Mouse (Mus musculus) liver, embryonic 11.5 days (tissue): Measurements from ENCODE around the gene Rassf5. TPM values are rescaled to one million over a fixed set of nuclear protein-coding genes. Genes with fewer than 3 reads are reported as not detected.

Experiments used
- ATAC-seq: fragments of 200-750 bp; cut with Nextera tagmentation; replicated peaks from 2 replicates; pipeline ENCODE4 v1.8.0; 2017; ENCODE audit warnings: moderate number of reproducible peaks, mild to moderate bottlenecking, moderate TSS enrichment, moderate library complexity; ENCODE audit not compliant: low FRiP score
- DNase-seq: peaks from one replicate; pipeline ENCODE4 v3.0.0-alpha.2; 2017; ENCODE audit warnings: low spot score
- H3K27ac ChIP-seq: fragments of 300-500 bp; sonication (generic); 2 replicates; pipeline ENCODE4 v1.5.1; 2014; ENCODE audit warnings: mild to moderate bottlenecking, low read depth, low read length, control low read depth
- H3K27me3 ChIP-seq: fragments of 300-500 bp; sonication (generic); replicated peaks from 2 replicates; pipeline ENCODE4 v1.6.1; 2014; ENCODE audit warnings: low read length, mixed read lengths; ENCODE audit not compliant: control insufficient read depth, insufficient read depth
- H3K36me3 ChIP-seq: fragments of 300-500 bp; sonication (generic); 2 replicates; pipeline ENCODE4 v1.6.1; 2014; ENCODE audit warnings: mild to moderate bottlenecking, low read length, moderate library complexity, mixed read lengths; ENCODE audit not compliant: control insufficient read depth, insufficient read depth
- H3K4me1 ChIP-seq: fragments of 300-500 bp; sonication (generic); replicated peaks from 2 replicates; pipeline ENCODE4 v1.6.1; 2014; ENCODE audit warnings: low read length, mixed read lengths; ENCODE audit not compliant: control insufficient read depth, insufficient read depth
- H3K4me2 ChIP-seq: fragments of 300-500 bp; sonication (generic); 2 replicates; pipeline ENCODE4 v1.6.1; 2014; ENCODE audit warnings: mild to moderate bottlenecking, control low read depth, moderate library complexity
- H3K4me3 ChIP-seq: fragments of 300-500 bp; sonication (generic); 2 replicates; pipeline ENCODE4 v1.5.1; 2014; ENCODE audit warnings: low read depth, low read length, control low read depth
- H3K9ac ChIP-seq: fragments of 300-500 bp; sonication (generic); 2 replicates; pipeline ENCODE4 v1.6.1; 2014; ENCODE audit warnings: low read depth, low read length, control low read depth
- H3K9me3 ChIP-seq: fragments of 300-500 bp; sonication (generic); 2 replicates; pipeline ENCODE4 v1.6.1; 2016; ENCODE audit warnings: low read length, inconsistent platforms, mixed read lengths; ENCODE audit not compliant: control insufficient read depth
- WGBS: fragments of 180-500 bp; shearing (Covaris S2); extraction: QIAGEN DNeasy Blood & Tissue Kit; methylation state at CpG from one replicate; pipeline ENCODE4 v1.1.7; 2014; 5-methylcytosine and 5-hydroxymethylcytosine counted together
- polyA plus RNA-seq: library from polyadenylated mRNA; unstranded; fragments of >200 nt; fragmentation: Nextera tagmentation; extraction: Ambion mirVana; gene quantifications from 2 replicates; pipeline ENCODE4 v1.2.1, GENCODE M21; 2014

The Rassf5 gene
- polyA plus RNA-seq, 1 experiment from 2014 or later = 3.7 TPM

GRCm38 (mm10) chr1:131184253-131184955, 60.7 kb downstream of the Rassf5 start:
- no peak overlapping the region for H3K9ac ChIP-seq
- no peak overlapping the region for H3K4me2 ChIP-seq
- H3K4me1 ChIP-seq = no peaks in the 10 kb centered on the region
- H3K27me3 ChIP-seq = no peaks in the 10 kb centered on the region
- no peak for ATAC-seq
- no peak overlapping the region for H3K4me3 ChIP-seq
- no peak overlapping the region for H3K27ac ChIP-seq
- no peaks in the 10 kb centered on the region for H3K9me3 ChIP-seq
- no peak for DNase-seq
- H3K36me3 ChIP-seq = no peaks in the 10 kb centered on the region
- WGBS = 70% methylated on average over 9 of the region's 9 CpGs

- Histone ChIP-seq H3K4me1 (no peaks in the 10 kb centered on the region), H3K9ac (no peak overlapping the region), H3K27me3 (no peaks in the 10 kb centered on the region), H3K4me3 (no peak overlapping the region), H3K36me3 (no peaks in the 10 kb centered on the region), H3K27ac (no peak overlapping the region), H3K4me2 (no peak overlapping the region), H3K9me3 (no peaks in the 10 kb centered on the region)
- DNase-seq = no peak
- no peak for ATAC-seq
- 71% methylated on average over 7 of the region's 7 CpGs for WGBS
Observed at GRCm38 (mm10) chr1:131183201-131183600, 61.9 kb downstream of the Rassf5 start.

GRCm38 (mm10) chr1:131181642-131182527, 63.2 kb downstream of the Rassf5 start:
- ATAC-seq = 0 out of 2 replicates have a peak, but pooled peaks have one; percentile 40
- peak; percentile 67 for DNase-seq
- 62% methylated on average over 9 of the region's 9 CpGs for WGBS
- H3K4me2 ChIP-seq = no peak overlapping the region
- no peaks in the 10 kb centered on the region for H3K4me1 ChIP-seq
- H3K27me3 ChIP-seq = no peaks in the 10 kb centered on the region
- no peak overlapping the region for H3K4me3 ChIP-seq
- no peak overlapping the region for H3K9ac ChIP-seq
- H3K9me3 ChIP-seq = no peaks in the 10 kb centered on the region
- H3K36me3 ChIP-seq = peaks cover 2% of the 10 kb centered on the region; the same call in 1 of the 2 replicates
- no peak overlapping the region for H3K27ac ChIP-seq

GRCm38 (mm10) chr1:131180386-131180785, 64.7 kb downstream of the Rassf5 start:
- no peaks in the 10 kb centered on the region for H3K9me3 ChIP-seq
- no peak overlapping the region for H3K9ac ChIP-seq
- no peak for ATAC-seq
- WGBS = 92% methylated on average over 7 of the region's 7 CpGs
- H3K4me1 ChIP-seq = no peaks in the 10 kb centered on the region
- no peak for DNase-seq
- H3K27ac ChIP-seq = no peak overlapping the region
- no peak overlapping the region for H3K4me2 ChIP-seq
- no peaks in the 10 kb centered on the region for H3K27me3 ChIP-seq
- H3K36me3 ChIP-seq = peaks cover 12% of the 10 kb centered on the region; the same call in 1 of the 2 replicates
- H3K4me3 ChIP-seq = no peak overlapping the region

GRCm38 (mm10) chr1:131178083-131178482, 67.0 kb downstream of the Rassf5 start:
- Histone ChIP-seq H3K36me3 (peaks cover 18% of the 10 kb centered on the region; the same call in 1 of the 2 replicates), H3K4me1 (no peaks in the 10 kb centered on the region), H3K4me3 (no peak overlapping the region), H3K4me2 (no peak overlapping the region), H3K9me3 (no peaks in the 10 kb centered on the region), H3K9ac (no peak overlapping the region), H3K27ac (no peak overlapping the region), H3K27me3 (no peaks in the 10 kb centered on the region)
- 79% methylated on average over 5 of the region's 5 CpGs for whole genome bisulfite sequencing
- no peak for ATAC-seq
- no peak for DNase-seq

GRCm38 (mm10) chr1:131177249-131177648, 67.8 kb downstream of the Rassf5 start:
- Histone ChIP-seq H3K4me2 (no peak overlapping the region), H3K27ac (no peak overlapping the region), H3K9me3 (no peaks in the 10 kb centered on the region), H3K4me1 (no peaks in the 10 kb centered on the region), H3K9ac (no peak overlapping the region), H3K4me3 (no peak overlapping the region), H3K36me3 (peaks cover 23% of the 10 kb centered on the region; the same call in 1 of the 2 replicates), H3K27me3 (no peaks in the 10 kb centered on the region)
- ATAC-seq (no peak), DNase-seq (no peak)
- 85% methylated on average over 4 of the region's 4 CpGs for WGBS

GRCm38 (mm10) chr1:131175819-131176218, 69.2 kb downstream of the Rassf5 start:
- H3K9ac ChIP-seq = no peak overlapping the region
- H3K4me3 ChIP-seq = no peak overlapping the region
- peaks cover 35% of the 10 kb centered on the region for H3K36me3 ChIP-seq
- DNase-seq = no peak
- H3K9me3 ChIP-seq = no peaks in the 10 kb centered on the region
- no peak overlapping the region for H3K27ac ChIP-seq
- no peaks in the 10 kb centered on the region for H3K27me3 ChIP-seq
- 90% methylated on average over 8 of the region's 8 CpGs for WGBS
- no peak for ATAC-seq
- H3K4me2 ChIP-seq = no peak overlapping the region
- no peaks in the 10 kb centered on the region for H3K4me1 ChIP-seq

GRCm38 (mm10) chr1:131175189-131175588, 69.9 kb downstream of the Rassf5 start:
- H3K9ac ChIP-seq = no peak overlapping the region
- H3K27ac ChIP-seq = no peak overlapping the region
- peaks cover 35% of the 10 kb centered on the region for H3K36me3 ChIP-seq
- H3K27me3 ChIP-seq = no peaks in the 10 kb centered on the region
- WGBS = 97% methylated on average over 1 of the region's 1 CpGs
- H3K4me1 ChIP-seq = no peaks in the 10 kb centered on the region
- H3K4me2 ChIP-seq = no peak overlapping the region
- H3K9me3 ChIP-seq = no peaks in the 10 kb centered on the region
- H3K4me3 ChIP-seq = no peak overlapping the region
- no peak for ATAC-seq
- DNase-seq = no peak
